In the genomic region with DNA sequence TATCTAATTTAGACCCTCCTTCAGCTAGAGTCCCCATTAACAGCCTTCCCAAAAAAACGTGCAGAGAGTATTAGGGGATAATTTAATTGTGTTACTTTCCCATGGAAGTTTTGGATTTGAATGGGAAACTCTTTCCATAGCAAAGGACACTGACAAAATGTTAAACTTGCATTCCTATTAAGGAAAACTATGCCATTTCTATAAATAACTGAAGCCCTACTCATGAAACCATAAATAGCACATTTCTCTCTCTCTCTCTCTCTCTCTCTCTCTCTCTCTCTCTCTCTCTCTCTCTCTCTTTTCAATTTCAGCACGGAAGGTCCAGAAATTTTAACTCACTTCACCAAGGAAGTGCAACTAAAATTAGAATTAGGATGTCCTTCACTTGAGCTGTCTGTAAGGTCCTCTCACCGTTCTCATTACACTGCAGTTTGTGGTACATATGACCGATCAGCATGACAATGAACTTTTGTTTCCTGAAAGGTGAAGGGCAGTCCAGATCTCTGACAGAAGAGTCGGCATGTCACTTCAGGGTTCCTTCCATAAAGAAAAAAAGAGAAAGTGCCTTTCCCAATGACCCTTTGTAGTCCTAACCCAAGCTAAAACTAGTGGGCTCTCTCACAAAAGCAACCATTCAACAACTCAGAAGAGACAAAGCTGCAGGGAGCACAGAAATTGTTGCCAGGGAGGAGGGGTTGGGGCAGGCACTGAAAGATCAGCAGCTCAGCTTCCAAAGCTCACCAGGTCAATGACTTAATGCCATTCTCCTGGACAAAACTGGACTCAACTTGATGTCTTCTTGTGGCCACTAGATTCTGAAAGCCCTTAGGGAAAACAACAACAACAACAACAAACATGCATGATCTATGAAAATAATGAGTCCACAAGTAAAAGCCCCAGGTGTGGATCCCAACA, we compare ENCODE assay signal across 23 mouse cellular contexts.
DNase-seq lines count a peak whose midpoint lies in the region; ATAC-seq and TF ChIP-seq lines count a peak whose summit lies in the region.
"Had no signal": no experiment of that assay in that cellular context is flagged by ENCODE, and none has a peak within 500 bp of the region (broad histone marks: within the 10 kb centered on the region; RNA-seq: fewer than 3 reads in every experiment).

No protein-coding gene starts in this region.

- peak; percentile 73 for TF ChIP-seq EP300 in heart, postnatal 0 days (IDR thresholded peaks at IDR 0.05; ENCODE audit: low read depth)

- peak; percentile 62 for ATAC-seq in heart, postnatal 0 days (ENCODE audit: insufficient read depth, low read depth)
- ATAC-seq in forebrain, embryonic 12.5 days (ENCODE audit: low FRiP score) = no peak
- ATAC-seq: forebrain, embryonic 15.5 days; hindbrain, postnatal 0 days; intestine, embryonic 16.5 days; midbrain, embryonic 15.5 days had no signal

- H3K4me2 ChIP-seq in heart, postnatal 0 days (ENCODE audit: low read depth, low read length) = no peak overlapping the region
- no peak overlapping the region for H3K4me2 ChIP-seq in forebrain, embryonic 12.5 days
- H3K4me2 ChIP-seq: embryonic facial prominence, embryonic 13.5 days; forebrain, embryonic 15.5 days; limb, embryonic 12.5 days; liver, embryonic 13.5 days; lung, embryonic 14.5 days; midbrain, embryonic 15.5 days; neural tube, embryonic 13.5 days; stomach, embryonic 15.5 days had no signal

- no peak for TF ChIP-seq POLR2A in liver, adult 2 months (IDR thresholded peaks at IDR 0.05; ENCODE audit: extremely low read depth, insufficient read depth, low read length)

- no peaks in the 10 kb centered on the region for H3K4me1 ChIP-seq in heart, embryonic 10.5 days
- H3K4me1 ChIP-seq in liver, adult 2 months (ENCODE audit: control insufficient read depth, insufficient read depth, low read length) = peaks cover 1% of the 10 kb centered on the region; the same call in 1 of the 2 replicates
- H3K4me1 ChIP-seq in heart, postnatal 0 days (ENCODE audit: control insufficient read depth, insufficient read depth) = peaks cover 5% of the 10 kb centered on the region; the same call in 1 of the 2 replicates
- peaks cover 10% of the 10 kb centered on the region for H3K4me1 ChIP-seq in forebrain, embryonic 12.5 days
- H3K4me1 ChIP-seq: embryonic facial prominence, embryonic 13.5 days; limb, embryonic 12.5 days; liver, embryonic 13.5 days; midbrain, embryonic 15.5 days; stomach, embryonic 15.5 days had no signal

- H3K4me3 ChIP-seq in heart, embryonic 10.5 days = no peak overlapping the region
- H3K4me3 ChIP-seq in liver, adult 2 months (ENCODE audit: insufficient read depth, low read depth, low read length) = no peak overlapping the region
- no peak overlapping the region for H3K4me3 ChIP-seq in heart, postnatal 0 days (ENCODE audit: low read depth, low read length)
- no peak overlapping the region for H3K4me3 ChIP-seq in forebrain, embryonic 12.5 days (replicated peaks)
- H3K4me3 ChIP-seq: embryonic facial prominence, embryonic 13.5 days; forebrain, embryonic 15.5 days; limb, embryonic 12.5 days; liver, embryonic 13.5 days; midbrain, embryonic 15.5 days; neural tube, embryonic 13.5 days; stomach, embryonic 15.5 days had no signal

- no peak for DNase-seq in heart, embryonic 10.5 days (ENCODE audit: low spot score)
- DNase-seq in heart, adult 8-10 months (ENCODE audit: low spot score) = no peak
- peak; percentile 67 for DNase-seq in liver, adult 2 months (ENCODE audit: extremely low read depth, low read depth, low spot score)
- DNase-seq in liver (no peak), ZHBTc4 (ENCODE audit: low read depth, low spot score) (peak; percentile 57)
- peak; percentile 76 for DNase-seq in heart, postnatal 0 days (ENCODE audit: low spot score)
- DNase-seq in ovary, postnatal 10 days (ENCODE audit: low spot score) = no peak
- DNase-seq: gastrocnemius, postnatal 14 days; kidney, postnatal 4 days; liver, embryonic 13.5 days; lung, embryonic 14.5 days; lung, postnatal 36 days; right cerebral cortex, postnatal 4 days; thymus, postnatal 25 days had no signal

- no peaks in the 10 kb centered on the region for H3K79me2 ChIP-seq in liver, adult 2 months (ENCODE audit: control insufficient read depth, insufficient read depth, low read length)

- H3K9ac ChIP-seq in liver, adult 2 months (ENCODE audit: low read depth, low read length) = no peak overlapping the region
- no peak overlapping the region for H3K9ac ChIP-seq in heart, postnatal 0 days (replicated peaks; ENCODE audit: low read depth, low read length)
- H3K9ac ChIP-seq in forebrain, embryonic 12.5 days = no peak overlapping the region
- H3K9ac ChIP-seq: embryonic facial prominence, embryonic 13.5 days; forebrain, embryonic 15.5 days; limb, embryonic 12.5 days; liver, embryonic 13.5 days; lung, embryonic 14.5 days; midbrain, embryonic 15.5 days; neural tube, embryonic 13.5 days; stomach, embryonic 15.5 days had no signal

- no peaks in the 10 kb centered on the region for H3K27me3 ChIP-seq in heart, embryonic 10.5 days (ENCODE audit: insufficient read depth, poor library complexity, severe bottlenecking)
- H3K27me3 ChIP-seq in liver, adult 2 months (ENCODE audit: control insufficient read depth, insufficient read depth, low read length) = no peaks in the 10 kb centered on the region
- H3K27me3 ChIP-seq in heart, postnatal 0 days (ENCODE audit: control insufficient read depth, insufficient read depth, low read length) = no peaks in the 10 kb centered on the region
- peaks cover 28% of the 10 kb centered on the region; the same call in 1 of the 2 replicates for H3K27me3 ChIP-seq in forebrain, embryonic 12.5 days
- H3K27me3 ChIP-seq: embryonic facial prominence, embryonic 13.5 days; forebrain, embryonic 15.5 days; limb, embryonic 12.5 days; liver, embryonic 13.5 days; midbrain, embryonic 15.5 days; neural tube, embryonic 13.5 days; stomach, embryonic 15.5 days had no signal

- H3K36me3 ChIP-seq in heart, embryonic 10.5 days = no peaks in the 10 kb centered on the region
- no peaks in the 10 kb centered on the region for H3K36me3 ChIP-seq in liver, adult 2 months (ENCODE audit: control insufficient read depth, insufficient read depth, low read length)
- H3K36me3 ChIP-seq in heart, postnatal 0 days (replicated peaks; ENCODE audit: control insufficient read depth, insufficient read depth, low read length) = no peaks in the 10 kb centered on the region
- H3K36me3 ChIP-seq in forebrain, embryonic 12.5 days (replicated peaks) = no peaks in the 10 kb centered on the region
- H3K36me3 ChIP-seq: embryonic facial prominence, embryonic 13.5 days; forebrain, embryonic 15.5 days; limb, embryonic 12.5 days; liver, embryonic 13.5 days; midbrain, embryonic 15.5 days; neural tube, embryonic 13.5 days; stomach, embryonic 15.5 days had no signal

- WGBS in heart, embryonic 10.5 days = 49% methylated on average over 5 of the region's 5 CpGs
- 58% methylated on average over 5 of the region's 5 CpGs for WGBS in liver, adult 2 months
- 26% methylated on average over 5 of the region's 5 CpGs for WGBS in heart, postnatal 0 days
- WGBS in forebrain, embryonic 12.5 days = 29% methylated on average over 5 of the region's 5 CpGs

- TF ChIP-seq CTCF in liver, adult 2 months (IDR thresholded peaks at IDR 0.05; ENCODE audit: low read depth, low read length) = no peak
- no peak for TF ChIP-seq CTCF in heart, postnatal 0 days (IDR thresholded peaks at IDR 0.05; ENCODE audit: low read depth)

- H3K9me3 ChIP-seq in heart, embryonic 10.5 days = no peaks in the 10 kb centered on the region
- no peaks in the 10 kb centered on the region for H3K9me3 ChIP-seq in heart, postnatal 0 days (replicated peaks; ENCODE audit: control insufficient read depth, low read length)
- no peaks in the 10 kb centered on the region for H3K9me3 ChIP-seq in forebrain, embryonic 12.5 days
- H3K9me3 ChIP-seq: embryonic facial prominence, embryonic 13.5 days; forebrain, embryonic 15.5 days; limb, embryonic 12.5 days; liver, embryonic 13.5 days; midbrain, embryonic 15.5 days; neural tube, embryonic 13.5 days; stomach, embryonic 15.5 days had no signal

- H3K27ac ChIP-seq in heart, embryonic 10.5 days = peak overlapping the region; percentile 76
- no peak overlapping the region for H3K27ac ChIP-seq in liver, adult 2 months (replicated peaks; ENCODE audit: insufficient read depth, low read depth, low read length)
- peak overlapping the region; percentile 65 for H3K27ac ChIP-seq in heart, postnatal 0 days (ENCODE audit: low read depth)
- H3K27ac ChIP-seq in forebrain, embryonic 12.5 days = no peak overlapping the region
- H3K27ac ChIP-seq: embryonic facial prominence, embryonic 13.5 days; forebrain, embryonic 15.5 days; hindbrain, postnatal 0 days; limb, embryonic 12.5 days; liver, embryonic 13.5 days; midbrain, embryonic 15.5 days; neural tube, embryonic 13.5 days; stomach, embryonic 15.5 days had no signal

Comparison
In these comparisons a context has a peak if more than half of its experiments do, and no peak if none do; other contexts are left out.
1. DNase-seq: peak in liver, adult 2 months (single experiment), ZHBTc4 (single experiment) and heart, postnatal 0 days (single experiment); none in heart, embryonic 10.5 days (single experiment), heart, adult 8-10 months (single experiment), liver (single experiment) and ovary, postnatal 10 days (single experiment).
2. H3K27ac ChIP-seq: peak in heart, embryonic 10.5 days (single experiment) and heart, postnatal 0 days (single experiment); none in liver, adult 2 months (single experiment) and forebrain, embryonic 12.5 days (single experiment).